Mouse (Mus musculus) midbrain, embryonic 15.5 days (tissue): ENCODE measurements around the gene Kpnb1. TPM values are rescaled to one million over a fixed set of nuclear protein-coding genes. Genes with fewer than 3 reads are reported as not detected.
A peak's percentile ranks its signal among the peaks of the same experiment; 100 is the strongest.

Experiments used
- ATAC-seq: fragments of 200-750 bp; cut with Nextera tagmentation; replicated peaks from 2 replicates; pipeline ENCODE4 v1.8.0; 2017; ENCODE audit warnings: moderate TSS enrichment
- H3K27ac ChIP-seq: fragments of 300-500 bp; sonication (generic); 2 replicates; pipeline ENCODE4 v1.5.1; 2015; ENCODE audit warnings: mild to moderate bottlenecking, inconsistent platforms
- H3K27me3 ChIP-seq: fragments of 300-500 bp; sonication (generic); replicated peaks from 2 replicates; pipeline ENCODE4 v1.6.1; 2015; ENCODE audit warnings: inconsistent platforms
- H3K36me3 ChIP-seq: fragments of 300-500 bp; sonication (generic); replicated peaks from 2 replicates; pipeline ENCODE4 v1.6.1; 2015; ENCODE audit warnings: inconsistent platforms
- H3K4me1 ChIP-seq: fragments of 300-500 bp; sonication (generic); 2 replicates; pipeline ENCODE4 v1.6.1; 2015; ENCODE audit warnings: inconsistent platforms
- H3K4me2 ChIP-seq: fragments of 300-500 bp; sonication (generic); 2 replicates; pipeline ENCODE4 v1.6.1; 2015; ENCODE audit warnings: inconsistent platforms, mild to moderate bottlenecking, moderate library complexity
- H3K4me3 ChIP-seq: fragments of 300-500 bp; sonication (generic); 2 replicates; pipeline ENCODE4 v1.5.1; 2015; ENCODE audit warnings: mild to moderate bottlenecking, inconsistent platforms
- H3K9ac ChIP-seq: fragments of 300-500 bp; sonication (generic); 2 replicates; pipeline ENCODE4 v1.6.1; 2015; ENCODE audit warnings: mild to moderate bottlenecking, inconsistent platforms
- H3K9me3 ChIP-seq: fragments of 300-500 bp; sonication (generic); 2 replicates; pipeline ENCODE4 v1.6.1; 2016; ENCODE audit warnings: inconsistent platforms
- WGBS: fragments of 180-500 bp; shearing (Covaris S2); methylation state at CpG from one replicate; pipeline ENCODE4 v1.1.7; 2015; ENCODE audit warnings: mixed read lengths; 5-methylcytosine and 5-hydroxymethylcytosine counted together
- polyA plus RNA-seq: library from polyadenylated mRNA; unstranded; fragments of >200 nt; fragmentation: Nextera tagmentation; extraction: Ambion mirVana; gene quantifications from 2 replicates; pipeline ENCODE4 v1.2.1, GENCODE M21; 2015

Kpnb1 gene
- polyA plus RNA-seq, 1 experiment from 2014 or later, result 33.8 TPM

GRCm38 (mm10) chr11:97132185-97132584, 55.5 kb downstream of the Kpnb1 start:
- Histone ChIP-seq H3K27ac (no peak overlapping the region), H3K36me3 (no peaks in the 10 kb centered on the region), H3K4me3 (no peak overlapping the region), H3K9ac (no peak overlapping the region), H3K27me3 (peaks cover 12% of the 10 kb centered on the region; the same call in 1 of the 2 replicates), H3K4me2 (no peak overlapping the region), H3K4me1 (peaks cover 4% of the 10 kb centered on the region), H3K9me3 (no peaks in the 10 kb centered on the region)
- no peak for ATAC-seq
- 33% methylated on average over 6 of the region's 6 CpGs for WGBS

DNA sequence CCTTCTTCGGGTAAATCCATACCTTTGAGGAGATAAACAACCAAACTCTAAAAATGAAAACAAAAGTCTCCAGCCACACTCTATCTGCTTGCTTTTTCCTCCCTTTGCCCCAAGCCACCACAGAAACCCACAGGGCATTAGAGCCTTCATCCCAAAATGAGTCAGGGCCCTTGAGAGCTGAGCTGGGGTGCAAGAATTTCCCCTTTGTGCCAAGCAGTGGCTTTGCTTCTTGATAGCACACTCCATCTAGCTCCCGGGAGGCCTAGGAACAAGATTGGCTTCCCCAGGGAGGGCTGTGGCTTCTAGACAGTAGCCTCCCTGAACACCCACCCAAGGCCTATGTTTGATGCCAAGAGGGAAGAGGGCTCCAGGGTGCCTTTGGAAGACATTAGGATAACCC, 56.0 kb downstream of the Kpnb1 start:
- 79% methylated on average over 2 of the region's 2 CpGs for WGBS
- Histone ChIP-seq H3K36me3 (no peaks in the 10 kb centered on the region), H3K4me3 (no peak overlapping the region), H3K27me3 (peaks cover 15% of the 10 kb centered on the region; the same call in 1 of the 2 replicates), H3K4me1 (peaks cover 9% of the 10 kb centered on the region), H3K27ac (no peak overlapping the region), H3K9me3 (no peaks in the 10 kb centered on the region), H3K9ac (no peak overlapping the region), H3K4me2 (no peak overlapping the region)
- no peak for ATAC-seq

- peaks cover 15% of the 10 kb centered on the region; the same call in 1 of the 2 replicates for H3K27me3 ChIP-seq
- no peak overlapping the region for H3K9ac ChIP-seq
- no peak overlapping the region for H3K4me3 ChIP-seq
- ATAC-seq, result no peak
- no peaks in the 10 kb centered on the region for H3K36me3 ChIP-seq
- WGBS, result 86% methylated on average over 7 of the region's 7 CpGs
- no peak overlapping the region for H3K4me2 ChIP-seq
- no peak overlapping the region for H3K27ac ChIP-seq
- peaks cover 11% of the 10 kb centered on the region for H3K4me1 ChIP-seq
- no peaks in the 10 kb centered on the region for H3K9me3 ChIP-seq
Observed at GRCm38 (mm10) chr11:97130318-97130717, 57.4 kb downstream of the Kpnb1 start.

DNA sequence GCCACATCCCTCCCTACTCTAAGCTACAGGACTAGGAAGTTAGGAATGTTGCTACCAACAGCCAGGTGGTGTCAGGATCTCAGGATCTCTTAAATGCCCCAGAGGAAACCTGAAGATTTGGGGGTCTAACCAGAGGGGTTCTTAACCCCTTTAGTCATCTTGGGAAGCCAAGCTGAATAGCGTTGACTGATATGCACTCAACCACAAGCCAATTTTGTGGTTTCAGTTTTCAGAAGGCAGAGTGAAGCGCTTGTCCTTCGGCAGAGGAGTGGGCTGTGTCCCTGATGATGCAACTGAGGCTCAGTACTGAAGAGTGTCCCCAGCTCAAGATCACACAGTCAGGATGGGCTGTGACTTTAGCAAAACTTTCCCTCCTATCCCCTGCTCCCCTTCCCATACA, 58.7 kb downstream of the Kpnb1 start:
- H3K9me3 ChIP-seq, result no peaks in the 10 kb centered on the region
- H3K4me1 ChIP-seq, result peaks cover 18% of the 10 kb centered on the region
- H3K4me3 ChIP-seq, result no peak overlapping the region
- 81% methylated on average over 3 of the region's 3 CpGs for WGBS
- no peak overlapping the region for H3K4me2 ChIP-seq
- no peaks in the 10 kb centered on the region for H3K36me3 ChIP-seq
- H3K27me3 ChIP-seq, result peaks cover 15% of the 10 kb centered on the region; the same call in 1 of the 2 replicates
- no peak for ATAC-seq
- no peak overlapping the region for H3K27ac ChIP-seq
- H3K9ac ChIP-seq, result no peak overlapping the region

DNA sequence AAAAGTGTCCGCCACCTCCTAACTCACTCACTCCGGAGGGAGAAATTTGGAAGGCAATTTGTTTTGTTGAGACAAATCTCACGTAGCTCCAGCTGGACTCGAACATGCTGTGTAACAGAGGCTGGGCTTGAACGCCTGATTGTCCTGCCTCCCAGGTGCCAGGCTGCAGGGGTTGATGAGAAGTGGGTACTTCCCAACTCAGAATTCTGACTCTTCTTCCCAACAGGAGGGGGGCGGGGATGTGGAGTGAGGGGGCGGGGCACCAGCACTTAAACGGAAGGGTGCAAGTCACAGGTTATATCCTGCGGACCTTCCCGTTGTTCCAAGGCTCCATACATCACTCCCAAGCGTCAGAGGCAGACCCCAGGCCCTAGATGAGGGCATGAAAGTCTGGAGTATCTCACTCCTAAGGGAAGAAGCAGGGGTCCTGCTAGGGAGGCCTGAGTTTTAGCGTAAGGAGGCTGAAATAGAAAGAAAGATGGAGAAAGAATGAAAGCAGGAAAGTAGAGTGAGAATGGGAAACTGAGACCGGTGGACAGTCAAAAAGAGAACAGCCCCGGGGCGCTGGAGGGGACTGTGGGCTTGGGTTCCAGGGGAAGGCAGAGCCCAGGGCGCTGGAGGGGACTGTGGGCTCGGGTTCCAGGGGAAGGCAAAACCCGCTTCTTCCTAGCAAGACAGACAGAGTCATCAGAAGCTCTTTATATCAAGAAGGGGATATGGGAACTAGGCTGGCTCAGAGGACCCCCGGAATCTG, 60.0 kb downstream of the Kpnb1 start:
- Histone ChIP-seq H3K4me1 (peaks cover 18% of the 10 kb centered on the region), H3K36me3 (no peaks in the 10 kb centered on the region), H3K27me3 (peaks cover 15% of the 10 kb centered on the region; the same call in 1 of the 2 replicates), H3K27ac (no peak overlapping the region), H3K9ac (peak overlapping the region; percentile 53), H3K4me2 (peak overlapping the region; percentile 83), H3K9me3 (no peaks in the 10 kb centered on the region), H3K4me3 (peak overlapping the region; percentile 45)
- 16% methylated on average over 19 of the region's 19 CpGs for WGBS
- ATAC-seq, result no peak

DNA sequence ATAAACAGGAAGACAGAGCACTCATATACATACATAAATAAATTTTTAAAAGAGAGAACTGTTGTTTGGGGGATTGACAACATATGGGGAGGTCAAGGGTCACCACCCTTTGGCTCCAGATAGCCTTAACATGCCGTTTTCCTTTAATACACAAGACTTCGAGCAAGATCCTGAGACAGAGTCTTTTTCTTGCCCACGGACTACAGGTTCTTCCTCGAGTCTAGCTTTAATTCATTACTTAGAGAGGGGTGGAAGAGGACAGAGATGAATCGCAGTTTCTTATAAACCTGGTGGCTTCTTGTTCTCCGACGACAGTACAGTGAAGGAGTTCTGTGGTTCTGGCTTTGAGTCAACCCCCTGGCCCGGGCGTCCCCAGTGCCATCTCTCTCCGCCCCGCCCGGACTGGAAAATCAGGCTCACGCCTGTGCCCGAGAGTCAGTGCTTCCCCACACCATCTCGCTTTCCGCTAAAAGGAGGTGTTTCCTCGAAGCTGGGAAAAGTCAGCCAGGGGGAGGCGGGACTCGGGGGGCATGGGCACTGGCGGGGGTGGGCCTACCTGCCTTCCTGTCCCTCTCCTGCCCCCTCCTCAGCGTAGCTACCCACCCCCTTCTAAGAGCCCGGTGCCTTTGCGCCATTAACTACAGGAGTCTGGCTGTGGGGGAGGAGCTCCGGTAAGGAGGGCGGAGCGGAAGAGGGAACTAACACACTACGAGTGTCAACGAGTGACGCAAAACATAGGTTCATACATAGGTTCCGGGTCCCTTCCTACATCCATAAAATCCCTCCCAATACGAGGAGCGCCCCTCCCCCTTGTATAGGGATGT, 60.8 kb downstream of the Kpnb1 start:
- Histone ChIP-seq H3K27ac (no peak overlapping the region), H3K4me1 (peaks cover 18% of the 10 kb centered on the region), H3K27me3 (peaks cover 15% of the 10 kb centered on the region; the same call in 1 of the 2 replicates), H3K9ac (peak overlapping the region; percentile 53), H3K4me3 (peak overlapping the region; percentile 45), H3K9me3 (no peaks in the 10 kb centered on the region), H3K36me3 (no peaks in the 10 kb centered on the region), H3K4me2 (peak overlapping the region; percentile 83)
- peak; percentile 58; the same call in 1 of the 2 replicates for ATAC-seq
- 3% methylated on average over 32 of the region's 32 CpGs for WGBS

GRCm38 (mm10) chr11:97124266-97125036, 63.2 kb downstream of the Kpnb1 start:
- no peaks in the 10 kb centered on the region for H3K9me3 ChIP-seq
- H3K4me2 ChIP-seq, result no peak overlapping the region
- H3K4me1 ChIP-seq, result peaks cover 18% of the 10 kb centered on the region
- no peak overlapping the region for H3K27ac ChIP-seq
- no peak for ATAC-seq
- 55% methylated on average over 9 of the region's 10 CpGs for WGBS
- H3K36me3 ChIP-seq, result no peaks in the 10 kb centered on the region
- no peak overlapping the region for H3K4me3 ChIP-seq
- peaks cover 11% of the 10 kb centered on the region; the same call in 1 of the 2 replicates for H3K27me3 ChIP-seq
- no peak overlapping the region for H3K9ac ChIP-seq

GRCm38 (mm10) chr11:97123282-97123890, 64.3 kb downstream of the Kpnb1 start:
- H3K9me3 ChIP-seq, result no peaks in the 10 kb centered on the region
- H3K27ac ChIP-seq, result no peak overlapping the region
- ATAC-seq, result no peak
- H3K36me3 ChIP-seq, result no peaks in the 10 kb centered on the region
- no peak overlapping the region for H3K9ac ChIP-seq
- 15% methylated on average over 11 of the region's 11 CpGs for WGBS
- no peak overlapping the region for H3K4me2 ChIP-seq
- peaks cover 18% of the 10 kb centered on the region for H3K4me1 ChIP-seq
- H3K4me3 ChIP-seq, result no peak overlapping the region
- peaks cover 12% of the 10 kb centered on the region; the same call in 1 of the 2 replicates for H3K27me3 ChIP-seq

- no peak for ATAC-seq
- no peak overlapping the region for H3K9ac ChIP-seq
- no peak overlapping the region for H3K27ac ChIP-seq
- H3K36me3 ChIP-seq, result no peaks in the 10 kb centered on the region
- H3K4me2 ChIP-seq, result no peak overlapping the region
- peaks cover 7% of the 10 kb centered on the region; the same call in 1 of the 2 replicates for H3K4me1 ChIP-seq
- H3K9me3 ChIP-seq, result no peaks in the 10 kb centered on the region
- H3K27me3 ChIP-seq, result peaks cover 21% of the 10 kb centered on the region
- no peak overlapping the region for H3K4me3 ChIP-seq
- 71% methylated on average over 3 of the region's 3 CpGs for WGBS
Observed at GRCm38 (mm10) chr11:97120641-97121040, 67.0 kb downstream of the Kpnb1 start.

GRCm38 (mm10) chr11:97120221-97120620, 67.5 kb downstream of the Kpnb1 start:
- H3K9ac ChIP-seq, result no peak overlapping the region
- H3K36me3 ChIP-seq, result no peaks in the 10 kb centered on the region
- peaks cover 25% of the 10 kb centered on the region for H3K27me3 ChIP-seq
- 55% methylated on average over 10 of the region's 10 CpGs for WGBS
- no peak overlapping the region for H3K4me3 ChIP-seq
- H3K4me2 ChIP-seq, result no peak overlapping the region
- no peaks in the 10 kb centered on the region for H3K9me3 ChIP-seq
- no peak for ATAC-seq
- no peak overlapping the region for H3K27ac ChIP-seq
- peaks cover 12% of the 10 kb centered on the region for H3K4me1 ChIP-seq

DNA sequence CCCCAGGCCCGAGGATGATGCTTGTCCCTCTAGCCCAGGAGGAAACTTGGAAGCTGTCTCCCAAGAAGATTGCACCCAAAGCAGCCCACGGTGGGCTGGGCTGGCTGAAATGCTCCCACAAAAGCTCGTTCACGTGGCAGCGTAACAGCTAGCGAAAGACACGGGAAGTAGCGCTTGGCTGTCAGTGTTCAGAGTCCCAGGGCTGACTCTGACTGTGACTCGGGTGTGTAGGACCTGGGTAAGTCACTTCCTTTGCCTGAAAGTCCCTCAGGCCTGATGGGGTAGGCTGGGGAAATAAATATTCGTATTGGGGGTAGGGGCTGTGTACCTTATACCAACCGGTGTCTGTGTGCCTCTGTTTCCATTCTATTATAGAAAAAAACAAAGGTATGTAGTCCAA, 71.9 kb downstream of the Kpnb1 start:
- WGBS, result 8% methylated on average over 11 of the region's 11 CpGs
- Histone ChIP-seq H3K9ac (no peak overlapping the region), H3K4me1 (peaks cover 19% of the 10 kb centered on the region), H3K27ac (no peak overlapping the region), H3K4me2 (peak overlapping the region; percentile 65; the same call in 1 of the 2 replicates), H3K27me3 (peaks cover 52% of the 10 kb centered on the region), H3K9me3 (no peaks in the 10 kb centered on the region), H3K36me3 (no peaks in the 10 kb centered on the region), H3K4me3 (no peak overlapping the region)
- ATAC-seq, result no peak
